Mouse (Mus musculus) heart, embryonic 14.5 days (tissue): Measurements from ENCODE around the gene Cdc14a. TPM values are rescaled to one million over a fixed set of nuclear protein-coding genes. Genes with fewer than 3 reads are reported as not detected.

ENCODE experiments used
- ATAC-seq: fragments of 200-750 bp; cut with Nextera tagmentation; 2 replicates; pipeline ENCODE4 v1.8.0; 2017; ENCODE audit warnings: low read depth, moderate TSS enrichment; ENCODE audit not compliant: insufficient number of reproducible peaks, insufficient read depth, low FRiP score
- H3K27ac ChIP-seq, 2 experiments: fragments of 200-500 bp in 1 of 2; fragments of 300-500 bp in 1 of 2; sonication (generic) in 1 of 2; replicated peaks in 1 of 2; 2 replicates each; pipeline ENCODE4 v1.5.1; 2012 to 2014; ENCODE audit warnings: low read depth in 2 of 2, low read length in 2 of 2, control low read depth in 1 of 2, mild to moderate bottlenecking in 1 of 2, mixed read lengths in 1 of 2; ENCODE audit not compliant: control insufficient read depth in 1 of 2, insufficient read depth in 1 of 2
- H3K27me3 ChIP-seq: fragments of 300-500 bp; sonication (generic); 2 replicates; pipeline ENCODE4 v1.6.1; 2014; ENCODE audit warnings: mild to moderate bottlenecking, low read length, control low read depth; ENCODE audit not compliant: control insufficient read depth, insufficient read depth
- H3K36me3 ChIP-seq: fragments of 300-500 bp; sonication (generic); 2 replicates; pipeline ENCODE4 v1.6.1; 2014; ENCODE audit warnings: mild to moderate bottlenecking, control low read depth, low read length, mixed read lengths; ENCODE audit not compliant: control insufficient read depth, insufficient read depth
- H3K4me1 ChIP-seq, 2 experiments: fragments of 200-500 bp in 1 of 2; fragments of 300-500 bp in 1 of 2; sonication (generic) in 1 of 2; 2 replicates each; pipeline ENCODE4 v1.6.1; 2012 to 2014; ENCODE audit warnings: low read length in 2 of 2, control low read depth in 1 of 2, mixed read lengths in 1 of 2; ENCODE audit not compliant: control insufficient read depth in 2 of 2, insufficient read depth in 2 of 2
- H3K4me2 ChIP-seq: fragments of 300-500 bp; sonication (generic); 2 replicates; pipeline ENCODE4 v1.6.1; 2014; ENCODE audit warnings: mild to moderate bottlenecking, low read length
- H3K4me3 ChIP-seq, 2 experiments: fragments of 200-500 bp in 1 of 2; fragments of 300-500 bp in 1 of 2; sonication (generic) in 1 of 2; 2 replicates each; pipeline ENCODE4 v1.5.1; 2012 to 2014; ENCODE audit warnings: low read length in 2 of 2, mild to moderate bottlenecking in 2 of 2, control low read depth in 1 of 2, low read depth in 1 of 2, moderate library complexity in 1 of 2; ENCODE audit not compliant: control insufficient read depth in 1 of 2, insufficient read depth in 1 of 2
- H3K9ac ChIP-seq: fragments of 300-500 bp; sonication (generic); 2 replicates; pipeline ENCODE4 v1.6.1; 2014; ENCODE audit warnings: mild to moderate bottlenecking, low read length
- H3K9me3 ChIP-seq: fragments of 300-500 bp; sonication (generic); 2 replicates; pipeline ENCODE4 v1.6.1; 2016; ENCODE audit warnings: low read length, control low read depth; ENCODE audit not compliant: control insufficient read depth
- WGBS: fragments of 180-500 bp; shearing (Covaris S2); extraction: QIAGEN DNeasy Blood & Tissue Kit; methylation state at CpG from one replicate; pipeline ENCODE4 v1.1.7; 2014; 5-methylcytosine and 5-hydroxymethylcytosine counted together
- polyA plus RNA-seq: library from polyadenylated mRNA; unstranded; fragments of >200 nt; fragmentation: Nextera tagmentation; extraction: Ambion mirVana; gene quantifications from 2 replicates; pipeline ENCODE4 v1.2.1, GENCODE M21; 2014

Cdc14a gene
- polyA plus RNA-seq, 1 experiment from 2014 or later: 4.9 TPM

DNA sequence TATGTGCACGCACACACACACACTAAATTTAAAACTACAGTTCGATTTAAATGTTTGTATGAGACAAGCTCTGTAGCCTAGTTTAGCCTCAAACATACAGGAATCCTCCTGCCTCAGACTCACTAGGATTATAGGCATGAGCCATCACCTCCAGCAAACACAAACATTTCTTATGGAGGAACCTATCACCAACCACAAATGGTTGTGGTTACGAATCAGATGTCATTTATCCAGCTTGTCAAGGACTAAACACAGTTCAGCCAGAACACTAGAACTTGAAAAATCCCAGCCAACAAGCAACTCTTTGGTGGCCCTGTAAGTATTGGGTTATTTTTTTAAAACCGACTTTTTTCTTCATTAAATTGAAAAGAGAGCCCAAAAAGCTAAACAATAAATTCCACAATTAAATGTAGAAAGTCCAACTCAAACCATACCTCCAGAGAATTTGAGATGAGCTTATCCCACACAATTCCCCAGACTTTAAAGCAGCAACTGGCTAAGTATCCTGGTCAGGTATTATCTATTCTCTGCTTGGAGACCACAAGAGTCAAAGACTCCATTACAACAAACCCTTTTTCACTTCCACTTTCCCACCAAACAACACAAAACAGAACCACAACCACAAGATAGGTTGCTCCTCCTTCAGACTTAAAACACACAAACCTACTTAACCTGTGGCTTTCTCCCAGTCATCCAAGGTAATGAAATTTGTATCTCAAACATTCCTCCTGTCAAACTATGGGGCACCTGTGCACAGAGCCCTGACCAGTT, 10.7 kb downstream of the Cdc14a start:
- no peak for ATAC-seq
- 90% methylated on average over 4 of the region's 4 CpGs for WGBS
- Histone ChIP-seq H3K4me1 (peaks cover 10 to 23% of the 10 kb centered on the region in 2 experiments), H3K27ac (no peak overlapping the region), H3K9ac (no peak overlapping the region), H3K4me3 (no peak overlapping the region), H3K36me3 (peaks cover 20% of the 10 kb centered on the region), H3K4me2 (no peak overlapping the region), H3K9me3 (no peaks in the 10 kb centered on the region), H3K27me3 (no peaks in the 10 kb centered on the region)

DNA sequence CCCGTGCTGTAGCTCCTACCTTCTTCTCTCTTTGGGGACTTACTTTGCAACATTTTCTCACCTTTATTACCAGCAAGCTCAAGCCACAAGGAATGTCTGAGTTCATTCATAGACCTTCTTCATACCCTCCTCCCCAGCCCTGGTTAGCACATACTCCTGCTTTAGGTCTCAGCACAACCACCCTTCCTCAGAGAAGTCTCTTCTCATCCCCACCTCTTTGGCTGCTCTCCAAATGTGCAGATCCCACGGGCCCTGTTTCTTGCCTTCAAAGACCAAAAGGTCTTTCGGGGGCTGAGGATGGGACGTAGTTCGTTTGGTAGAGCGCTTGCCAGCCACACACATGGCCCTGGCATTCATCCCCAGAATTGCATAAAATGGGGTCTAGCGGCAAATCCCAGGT, 13.8 kb downstream of the Cdc14a start:
- peak overlapping the region; percentile 27; the same call in 1 of the 2 replicates for H3K9ac ChIP-seq
- H3K4me1 ChIP-seq: peaks cover 13 to 25% of the 10 kb centered on the region in 2 experiments
- no peak overlapping the region for H3K4me3 ChIP-seq
- no peaks in the 10 kb centered on the region for H3K27me3 ChIP-seq
- peaks cover 3% of the 10 kb centered on the region; the same call in 1 of the 2 replicates for H3K36me3 ChIP-seq
- peak overlapping the region; percentile 37 for H3K4me2 ChIP-seq
- 15% methylated on average over 7 of the region's 7 CpGs for WGBS
- H3K9me3 ChIP-seq: no peaks in the 10 kb centered on the region
- ATAC-seq: no peak
- no peak overlapping the region for H3K27ac ChIP-seq

DNA sequence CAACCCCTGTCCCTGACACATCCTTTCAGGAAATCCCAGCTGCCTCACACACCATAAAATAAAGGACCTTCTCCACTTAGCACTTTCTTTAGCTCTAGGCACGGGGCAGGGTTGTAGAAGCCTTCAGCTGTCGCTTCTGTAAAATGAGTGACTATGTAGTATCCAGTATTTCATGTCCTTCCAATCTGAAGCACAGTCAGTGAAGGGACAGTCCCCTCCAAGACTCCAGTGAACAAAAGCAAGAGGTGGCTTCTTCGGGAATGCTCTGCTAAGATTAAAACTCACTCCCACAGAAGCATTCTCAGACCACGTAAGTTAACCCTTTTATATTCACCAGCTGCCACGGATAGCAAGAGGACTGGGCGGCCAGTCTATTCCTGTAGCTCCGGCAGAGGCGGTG, 14.3 kb downstream of the Cdc14a start:
- H3K9me3 ChIP-seq: no peaks in the 10 kb centered on the region
- peak overlapping the region; percentile 37 for H3K4me2 ChIP-seq
- no peaks in the 10 kb centered on the region for H3K27me3 ChIP-seq
- ATAC-seq: no peak
- H3K4me1 ChIP-seq: peaks cover 13 to 27% of the 10 kb centered on the region in 2 experiments
- 33% methylated on average over 8 of the region's 8 CpGs for WGBS
- H3K4me3 ChIP-seq: no peak overlapping the region
- H3K9ac ChIP-seq: 0 out of 2 replicates have a peak overlapping the region, but pooled peaks have one; percentile 27
- H3K27ac ChIP-seq: no peak overlapping the region; a peak in 1 of 4 replicates
- H3K36me3 ChIP-seq: no peaks in the 10 kb centered on the region

DNA sequence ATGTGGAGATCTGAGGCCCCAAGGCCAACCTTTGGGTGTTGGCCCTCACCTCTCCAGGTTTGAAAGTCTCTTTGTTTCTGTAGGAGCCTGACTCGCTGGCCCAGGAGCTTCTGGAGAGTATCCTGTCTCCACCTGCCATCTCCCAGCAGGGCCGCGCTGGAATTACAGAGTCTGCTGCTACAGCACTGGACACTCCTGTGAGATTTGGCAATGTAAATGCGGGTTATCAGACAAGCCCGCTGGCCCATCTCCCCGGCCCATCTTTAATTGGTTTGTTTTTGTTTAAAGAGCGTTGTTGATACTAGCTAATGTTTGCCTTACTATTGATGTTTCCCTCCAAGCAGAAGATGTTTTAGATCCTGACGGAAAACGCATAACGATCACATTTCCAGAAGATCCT, 15.0 kb downstream of the Cdc14a start:
- no peaks in the 10 kb centered on the region for H3K36me3 ChIP-seq

DNA sequence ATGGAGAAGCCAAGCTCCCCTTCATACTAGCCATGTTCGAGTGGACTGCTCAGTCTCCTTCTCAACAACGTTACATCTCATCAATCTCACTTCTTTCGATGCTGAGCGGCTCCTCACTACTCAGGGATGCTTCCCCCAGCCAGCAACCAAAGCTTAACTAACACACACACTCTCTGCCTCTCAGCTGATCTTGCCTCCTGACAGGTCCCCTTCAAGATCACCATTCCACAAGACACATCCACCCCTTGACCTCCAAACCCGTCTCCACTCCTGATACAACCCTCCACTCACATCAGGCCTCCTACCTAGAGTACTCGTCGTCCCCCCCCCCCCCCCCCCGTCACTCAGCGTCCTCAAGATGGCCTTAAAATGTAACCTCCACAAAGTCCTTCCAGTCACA, 18.3 kb downstream of the Cdc14a start:
- 33% methylated on average over 8 of the region's 9 CpGs for whole genome bisulfite sequencing
- no peak overlapping the region for H3K4me3 ChIP-seq

More for the DNA sequence above, 15.0 kb downstream of the Cdc14a start:
- 62% methylated on average over 10 of the region's 10 CpGs for WGBS
- no peak for ATAC-seq
- Histone ChIP-seq H3K9ac (no peak overlapping the region), H3K4me1 (peaks cover 13 to 27% of the 10 kb centered on the region in 2 experiments), H3K4me3 (no peak overlapping the region), H3K4me2 (no peak overlapping the region), H3K9me3 (no peaks in the 10 kb centered on the region), H3K27me3 (no peaks in the 10 kb centered on the region), H3K27ac (no peak overlapping the region)

DNA sequence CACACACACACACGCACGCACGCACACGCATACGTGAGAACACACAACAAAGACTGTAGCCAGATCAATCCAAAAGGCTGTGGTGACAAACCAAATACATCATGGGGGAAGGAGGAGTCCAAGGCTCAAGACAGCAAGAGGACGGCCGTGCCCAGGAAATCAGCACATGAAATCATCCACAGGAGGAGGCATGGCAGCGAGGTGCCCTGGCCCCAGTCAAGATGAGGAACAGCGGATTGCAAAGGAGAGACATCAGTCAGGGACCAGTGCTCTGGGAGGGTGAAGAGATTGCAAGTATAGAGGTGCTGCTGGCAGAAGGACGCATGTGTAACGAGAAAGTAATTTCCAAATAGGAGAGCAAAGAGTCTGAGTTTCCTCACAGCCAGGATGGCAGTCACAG, 22.4 kb downstream of the Cdc14a start:
- H3K4me2 ChIP-seq: no peak overlapping the region
- ATAC-seq: no peak
- WGBS: 91% methylated on average over 11 of the region's 11 CpGs

More for the DNA sequence above, 18.3 kb downstream of the Cdc14a start:
- no peak overlapping the region for H3K4me2 ChIP-seq
- no peak for ATAC-seq
- peaks cover 4% of the 10 kb centered on the region; the same call in 1 of the 2 replicates for H3K36me3 ChIP-seq
- no peak overlapping the region for H3K27ac ChIP-seq
- H3K9me3 ChIP-seq: no peaks in the 10 kb centered on the region
- no peak overlapping the region for H3K9ac ChIP-seq
- peaks cover 10 to 19% of the 10 kb centered on the region in 2 experiments for H3K4me1 ChIP-seq
- no peaks in the 10 kb centered on the region for H3K27me3 ChIP-seq

DNA sequence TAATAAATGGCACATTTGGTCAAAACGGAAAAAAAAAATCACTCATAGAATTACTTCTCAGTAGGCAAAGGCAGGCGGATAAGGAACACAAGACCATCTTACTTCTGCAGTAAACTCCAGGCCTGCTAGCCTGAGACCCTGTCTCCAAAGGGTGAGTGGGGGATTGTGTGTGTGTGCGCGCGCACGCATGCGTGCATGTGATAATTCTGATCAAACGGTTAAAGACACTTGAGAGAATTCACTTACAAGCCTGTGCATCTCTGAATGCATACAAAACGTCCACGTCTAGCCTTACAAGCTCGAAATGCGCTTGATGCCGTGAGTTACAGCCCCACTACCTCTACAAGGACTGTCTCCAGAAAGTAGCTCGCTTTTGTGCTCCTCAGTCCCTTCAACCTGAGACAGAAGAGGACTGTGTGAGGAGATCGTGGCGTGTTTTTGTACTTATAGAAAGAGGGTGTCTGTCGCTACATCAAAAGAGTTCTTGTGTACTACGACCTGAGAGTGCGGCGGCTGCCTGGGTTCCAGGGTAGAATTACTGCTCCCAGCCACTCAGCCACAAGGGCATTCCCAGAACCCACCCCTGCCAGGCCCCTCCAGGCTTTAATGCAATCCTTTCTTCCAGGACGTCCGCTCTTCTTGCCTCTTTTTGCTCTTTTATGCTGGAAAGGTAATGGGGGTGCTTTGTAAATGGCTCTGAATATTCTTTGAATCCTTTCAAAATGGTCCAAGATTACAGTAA, 24.3 kb downstream of the Cdc14a start:
- 0 out of 4 replicates have a peak, but pooled peaks cover 0 to 2% of the 10 kb centered on the region in 2 experiments for H3K4me1 ChIP-seq
- no peaks in the 10 kb centered on the region for H3K9me3 ChIP-seq
- no peak overlapping the region for H3K27ac ChIP-seq
- H3K27me3 ChIP-seq: no peaks in the 10 kb centered on the region
- H3K4me2 ChIP-seq: no peak overlapping the region
- peaks cover 4% of the 10 kb centered on the region; the same call in 1 of the 2 replicates for H3K36me3 ChIP-seq
- H3K4me3 ChIP-seq: no peak overlapping the region
- WGBS: 79% methylated on average over 22 of the region's 22 CpGs
- ATAC-seq: no peak
- no peak overlapping the region for H3K9ac ChIP-seq

More for the DNA sequence above, 22.4 kb downstream of the Cdc14a start:
- H3K4me3 ChIP-seq: no peak overlapping the region
- H3K9me3 ChIP-seq: no peaks in the 10 kb centered on the region
- H3K9ac ChIP-seq: no peak overlapping the region
- H3K27ac ChIP-seq: no peak overlapping the region
- peaks cover 3% of the 10 kb centered on the region in 2 experiments; a peak in 2 of 4 replicates for H3K4me1 ChIP-seq
- peaks cover 4% of the 10 kb centered on the region; the same call in 1 of the 2 replicates for H3K36me3 ChIP-seq
- no peaks in the 10 kb centered on the region for H3K27me3 ChIP-seq
